Mouse (Mus musculus): ENCODE measurements around the gene Hmgcs1. TPM values are rescaled to one million over a fixed set of nuclear protein-coding genes. Genes with fewer than 3 reads are reported as not detected.

Gene Hmgcs1
- total and polyA plus RNA-seq, 3 experiments, result 16.7 to 35.4 (median 34.9) TPM

DNA sequence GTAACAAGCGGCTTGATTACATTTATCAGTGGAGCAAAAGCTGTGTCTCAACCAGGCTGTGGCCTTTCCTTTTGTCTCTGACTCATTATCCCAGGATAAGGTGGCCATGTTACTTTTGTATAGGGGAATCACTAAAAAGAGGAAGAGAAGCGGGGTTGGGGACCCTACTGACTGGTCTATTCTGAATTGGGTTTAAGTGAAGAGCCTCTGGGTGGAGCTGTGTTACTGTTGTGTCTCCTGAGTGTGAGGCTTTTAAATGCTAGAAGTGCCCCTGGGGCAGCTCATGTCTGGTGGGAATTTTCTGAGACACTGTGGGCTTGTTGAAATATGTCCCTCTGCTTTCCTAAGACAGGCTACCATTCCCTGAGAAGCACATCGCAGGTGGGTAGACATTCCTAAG is 53.3 kb downstream of the Hmgcs1 start:
- no peak overlapping the region for H3K27ac ChIP-seq
- 80% methylated on average over 3 of the region's 3 CpGs for WGBS
- no peak overlapping the region for H3K4me3 ChIP-seq
- H3K9ac ChIP-seq (ENCODE audit: low read depth, low read length), result no peak overlapping the region
- H3K36me3 ChIP-seq (ENCODE audit: control insufficient read depth, insufficient read depth, low read length), result peaks cover 3% of the 10 kb centered on the region
- H3K27me3 ChIP-seq (ENCODE audit: control insufficient read depth, insufficient read depth, low read length), result no peaks in the 10 kb centered on the region
- peaks cover 1% of the 10 kb centered on the region for H3K4me1 ChIP-seq (ENCODE audit: control insufficient read depth, insufficient read depth, low read length)
- 0 out of 2 replicates have a peak, but pooled peaks cover 1% of the 10 kb centered on the region for H3K79me2 ChIP-seq (replicated peaks; ENCODE audit: control insufficient read depth, insufficient read depth, low read length)
- DNase-seq, result no peak
- intact Hi-C loops (cut with DNase I), result no loop called here
- no peak for TF ChIP-seq CTCF (IDR thresholded peaks at IDR 0.05)
- no peak for TF ChIP-seq EP300 (IDR thresholded peaks at IDR 0.05; ENCODE audit: insufficient read depth, low read depth, low read length)
- TF ChIP-seq POLR2A (IDR thresholded peaks at IDR 0.05; ENCODE audit: insufficient read depth, low read depth, low read length), result no peak

DNA sequence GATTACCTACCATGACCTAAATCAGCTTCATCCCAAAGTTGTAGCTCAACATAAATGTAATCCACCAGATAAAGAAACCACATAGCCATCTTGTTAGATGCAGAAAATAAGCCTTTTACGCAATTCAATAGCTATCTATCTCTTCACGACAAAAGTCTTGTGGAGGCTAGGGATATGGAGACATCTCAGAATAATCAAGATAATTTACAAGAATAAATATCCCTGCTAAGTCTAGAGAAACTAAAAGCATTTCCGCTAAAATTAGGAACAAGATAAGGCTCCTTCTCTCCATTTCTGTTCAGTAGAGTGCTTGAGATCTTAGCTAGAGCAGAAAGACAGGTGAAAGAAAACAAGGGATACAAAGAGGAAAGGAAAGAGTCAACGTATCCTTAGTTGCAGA is 56.8 kb downstream of the Hmgcs1 start:
- Histone ChIP-seq H3K4me3 (no peak overlapping the region), H3K27me3 (ENCODE audit: control insufficient read depth, insufficient read depth, low read length) (no peaks in the 10 kb centered on the region), H3K27ac (no peak overlapping the region), H3K36me3 (ENCODE audit: control insufficient read depth, insufficient read depth, low read length) (peaks cover 3% of the 10 kb centered on the region), H3K9ac (ENCODE audit: low read depth, low read length) (no peak overlapping the region), H3K4me1 (ENCODE audit: control insufficient read depth, insufficient read depth, low read length) (peaks cover 1% of the 10 kb centered on the region), H3K79me2 (replicated peaks; ENCODE audit: control insufficient read depth, insufficient read depth, low read length) (peaks cover 1% of the 10 kb centered on the region; the same call in 1 of the 2 replicates)
- TF ChIP-seq CTCF (IDR thresholded peaks at IDR 0.05), result no peak
- TF ChIP-seq POLR2A (IDR thresholded peaks at IDR 0.05; ENCODE audit: insufficient read depth, low read depth, low read length), result no peak
- TF ChIP-seq EP300 (IDR thresholded peaks at IDR 0.05; ENCODE audit: insufficient read depth, low read depth, low read length), result no peak
- 76% methylated on average over 4 of the region's 4 CpGs for WGBS
- intact Hi-C loops (cut with DNase I), result no loop called here
- no peak for DNase-seq

DNA sequence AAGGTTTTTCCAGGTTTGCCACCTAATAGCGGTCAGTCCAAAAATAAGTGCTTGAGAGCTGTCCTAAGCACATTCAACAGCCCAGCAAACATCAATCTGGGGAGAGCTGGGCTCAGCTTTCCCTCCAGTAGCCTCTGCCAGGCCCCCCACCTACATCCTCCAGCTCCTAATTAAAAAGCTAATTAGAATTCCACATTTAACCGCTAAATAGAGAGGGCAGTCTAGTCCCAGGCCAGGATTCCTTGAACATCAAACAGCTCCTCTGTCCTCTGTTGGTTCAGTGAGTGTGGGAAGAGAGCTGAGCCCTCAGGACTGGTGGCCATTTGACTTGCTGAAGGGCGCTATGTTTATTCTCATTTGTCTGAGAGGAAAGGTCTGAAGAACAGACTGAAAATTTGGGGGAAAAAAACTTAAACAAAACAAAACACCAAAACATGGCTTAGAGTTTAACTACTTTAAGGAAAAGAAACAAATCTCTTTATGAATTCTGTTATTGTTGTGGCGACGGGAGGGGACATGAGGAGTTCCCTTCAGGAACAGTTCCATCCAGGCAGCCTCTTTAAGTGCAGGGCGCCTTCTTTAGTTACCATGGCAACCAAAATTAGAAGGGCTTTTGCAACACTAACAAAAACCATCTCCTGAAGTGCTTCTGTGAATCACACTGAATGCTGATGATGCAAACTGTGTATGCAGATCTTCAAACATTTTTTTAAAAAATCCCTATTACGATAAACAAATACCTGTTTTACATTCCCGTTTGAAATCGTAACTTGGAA is 63.9 kb downstream of the Hmgcs1 start:
- H3K36me3 ChIP-seq (ENCODE audit: control insufficient read depth, insufficient read depth, low read length), result no peaks in the 10 kb centered on the region
- no peak overlapping the region for H3K4me3 ChIP-seq
- H3K27ac ChIP-seq, result no peak overlapping the region
- no peaks in the 10 kb centered on the region; the same call in 1 of the 2 replicates for H3K79me2 ChIP-seq (replicated peaks; ENCODE audit: control insufficient read depth, insufficient read depth, low read length)
- no peaks in the 10 kb centered on the region for H3K27me3 ChIP-seq (ENCODE audit: control insufficient read depth, insufficient read depth, low read length)
- H3K9ac ChIP-seq (ENCODE audit: low read depth, low read length), result no peak overlapping the region
- TF ChIP-seq CTCF (IDR thresholded peaks at IDR 0.05), result no peak
- no peak for TF ChIP-seq EP300 (IDR thresholded peaks at IDR 0.05; ENCODE audit: insufficient read depth, low read depth, low read length)
- TF ChIP-seq POLR2A (IDR thresholded peaks at IDR 0.05; ENCODE audit: insufficient read depth, low read depth, low read length), result no peak
- no peak for DNase-seq
- intact Hi-C loops (cut with DNase I), result loop anchor here (2.0 kb wide), 1 partner anchor 15 kb away; no protein-coding TSS in a partner anchor
- 80% methylated on average over 9 of the region's 9 CpGs for WGBS
- no peaks in the 10 kb centered on the region; the same call in 1 of the 2 replicates for H3K4me1 ChIP-seq (ENCODE audit: control insufficient read depth, insufficient read depth, low read length)

DNA sequence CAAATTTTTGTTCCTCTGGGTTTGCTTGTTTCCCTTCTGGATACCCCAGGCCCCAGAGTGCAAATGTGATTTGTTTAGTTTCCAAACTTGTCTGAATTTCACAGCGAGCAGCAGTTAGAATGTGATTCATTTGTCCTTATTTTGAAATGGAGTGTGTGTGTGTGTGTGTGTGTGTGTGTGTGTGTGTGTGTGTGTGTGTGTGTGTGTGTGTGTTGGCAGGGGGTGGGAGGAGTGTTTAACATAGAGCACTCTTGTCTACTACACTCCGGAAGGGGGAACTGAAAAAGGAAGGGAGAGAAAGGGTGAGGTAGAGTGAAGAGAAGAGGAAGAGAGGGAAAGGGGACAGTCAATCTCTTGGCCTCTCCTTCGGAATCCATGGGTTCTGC is 64.4 kb downstream of the Hmgcs1 start:
- intact Hi-C loops (cut with DNase I), result loop anchor here (5.0 kb wide), 2 partner anchors 38 to 62 kb away; partner anchors contain the start of genes Hmgcs1 and Zfp131
- no peak for DNase-seq
- Histone ChIP-seq H3K4me3 (peak overlapping the region; percentile 58; the same call in 1 of the 2 replicates), H3K36me3 (ENCODE audit: control insufficient read depth, insufficient read depth, low read length) (no peaks in the 10 kb centered on the region), H3K4me1 (ENCODE audit: control insufficient read depth, insufficient read depth, low read length) (no peaks in the 10 kb centered on the region; the same call in 1 of the 2 replicates), H3K9ac (ENCODE audit: low read depth, low read length) (no peak overlapping the region), H3K79me2 (replicated peaks; ENCODE audit: control insufficient read depth, insufficient read depth, low read length) (no peaks in the 10 kb centered on the region; the same call in 1 of the 2 replicates), H3K27me3 (ENCODE audit: control insufficient read depth, insufficient read depth, low read length) (no peaks in the 10 kb centered on the region), H3K27ac (no peak overlapping the region; the same call in 1 of the 2 replicates)
- TF ChIP-seq POLR2A (IDR thresholded peaks at IDR 0.05; ENCODE audit: insufficient read depth, low read depth, low read length), result no peak
- no peak for TF ChIP-seq CTCF (IDR thresholded peaks at IDR 0.05)
- TF ChIP-seq EP300 (IDR thresholded peaks at IDR 0.05; ENCODE audit: insufficient read depth, low read depth, low read length), result no peak
- 31% methylated on average over 3 of the region's 3 CpGs for WGBS

DNA sequence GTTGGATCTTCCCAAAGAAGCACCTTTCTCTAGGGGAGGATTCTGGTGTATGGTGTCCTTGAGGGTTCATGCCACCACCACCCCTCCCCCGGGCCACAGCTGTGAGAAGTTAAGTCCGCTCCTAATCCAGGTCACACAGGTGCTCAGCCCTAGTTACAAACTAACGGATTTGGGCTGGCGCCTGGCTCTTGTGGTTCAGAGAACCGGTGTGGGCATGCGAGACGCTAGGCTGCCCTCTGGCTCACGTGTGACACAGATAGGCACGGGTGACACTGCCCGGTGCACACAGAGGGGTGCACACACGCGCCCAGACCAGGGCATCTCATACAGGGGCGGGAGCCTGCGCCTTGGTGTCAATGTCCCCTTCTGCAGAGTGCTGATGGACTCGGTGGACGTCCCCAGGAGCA is 65.0 kb downstream of the Hmgcs1 start:
- TF ChIP-seq POLR2A (IDR thresholded peaks at IDR 0.05; ENCODE audit: insufficient read depth, low read depth, low read length) (no peak), CTCF (IDR thresholded peaks at IDR 0.05) (no peak), EP300 (IDR thresholded peaks at IDR 0.05; ENCODE audit: insufficient read depth, low read depth, low read length) (no peak)
- WGBS, result 2% methylated on average over 16 of the region's 16 CpGs
- no peaks in the 10 kb centered on the region for H3K36me3 ChIP-seq (ENCODE audit: control insufficient read depth, insufficient read depth, low read length)
- DNase-seq, result peak in 1 of 2 experiments; percentile 38
- no peaks in the 10 kb centered on the region for H3K79me2 ChIP-seq (replicated peaks; ENCODE audit: control insufficient read depth, insufficient read depth, low read length)
- intact Hi-C loops (cut with DNase I), result loop anchor here (5.0 kb wide), 2 partner anchors 37 to 63 kb away; partner anchors contain the start of genes Hmgcs1 and Zfp131
- no peaks in the 10 kb centered on the region for H3K27me3 ChIP-seq (ENCODE audit: control insufficient read depth, insufficient read depth, low read length)
- peak overlapping the region; percentile 58 for H3K4me3 ChIP-seq
- peak overlapping the region; percentile 68 for H3K27ac ChIP-seq
- peak overlapping the region; percentile 73 for H3K9ac ChIP-seq (ENCODE audit: low read depth, low read length)
- no peaks in the 10 kb centered on the region; the same call in 1 of the 2 replicates for H3K4me1 ChIP-seq (ENCODE audit: control insufficient read depth, insufficient read depth, low read length)

Data from heart, adult 2 months (tissue).